Mouse (Mus musculus): ENCODE data around the gene Csdc2. TPM values are rescaled to one million over a fixed set of nuclear protein-coding genes. Genes with fewer than 3 reads are reported as not detected.

Csdc2 gene
- 17.5 and 19.3 TPM in 2 replicates for polyA plus RNA-seq (2015; fragmentation: Nextera tagmentation; extraction: Ambion mirVana)

- ATAC-seq (ENCODE audit: insufficient number of reproducible peaks, low FRiP score, low TSS enrichment, low read depth) = peak; percentile 37; the same call in 1 of the 2 replicates
- H3K9me3 ChIP-seq (replicated peaks) = no peaks in the 10 kb centered on the region
- peak within 1 kb of the TSS; percentile 51 for H3K4me3 ChIP-seq (replicated peaks)
- peak within 1 kb of the TSS; percentile 39 for H3K9ac ChIP-seq
- no peaks in the 10 kb centered on the region for H3K36me3 ChIP-seq
- no peaks in the 10 kb centered on the region for H3K27me3 ChIP-seq
- peaks cover 30% of the 10 kb centered on the region for H3K4me1 ChIP-seq
- H3K4me2 ChIP-seq (replicated peaks) = peak within 1 kb of the TSS; percentile 83
- H3K27ac ChIP-seq (replicated peaks) = peak within 1 kb of the TSS; percentile 74
- 0% methylated on average over 12 of the region's 12 CpGs for WGBS
These were observed at the start of gene Csdc2 for GRCm38 (mm10) chr15:81936679-81937078. TSS of gene Csdc2 (plus strand) at chr15:81936759.

GRCm38 (mm10) chr15:81886795-81887550 lies 49.6 kb upstream of the Csdc2 start:
- Histone ChIP-seq H3K27me3 (no peaks in the 10 kb centered on the region), H3K36me3 (peaks cover 40% of the 10 kb centered on the region), H3K4me1 (no peaks in the 10 kb centered on the region), H3K9ac (no peak overlapping the region), H3K4me2 (replicated peaks) (no peak overlapping the region), H3K9me3 (replicated peaks) (no peaks in the 10 kb centered on the region), H3K4me3 (replicated peaks) (no peak overlapping the region), H3K27ac (replicated peaks) (no peak overlapping the region)
- WGBS = 89% methylated on average over 6 of the region's 6 CpGs
- ATAC-seq (ENCODE audit: insufficient number of reproducible peaks, low FRiP score, low TSS enrichment, low read depth) = no peak

- H3K4me2 ChIP-seq (replicated peaks) = no peak overlapping the region
- no peak overlapping the region for H3K9ac ChIP-seq
- no peak overlapping the region for H3K4me3 ChIP-seq (replicated peaks)
- no peak for ATAC-seq (ENCODE audit: insufficient number of reproducible peaks, low FRiP score, low TSS enrichment, low read depth)
- no peak overlapping the region for H3K27ac ChIP-seq (replicated peaks)
- H3K27me3 ChIP-seq = no peaks in the 10 kb centered on the region
- H3K4me1 ChIP-seq = no peaks in the 10 kb centered on the region
- H3K36me3 ChIP-seq = peaks cover 55% of the 10 kb centered on the region
- 92% methylated on average over 7 of the region's 7 CpGs for WGBS
- H3K9me3 ChIP-seq (replicated peaks) = no peaks in the 10 kb centered on the region
These were observed 47.4 kb upstream of the Csdc2 start for GRCm38 (mm10) chr15:81889175-81889574.

- H3K4me3 ChIP-seq (replicated peaks) = no peak overlapping the region
- ATAC-seq (ENCODE audit: insufficient number of reproducible peaks, low FRiP score, low TSS enrichment, low read depth) = no peak
- no peak overlapping the region for H3K4me2 ChIP-seq (replicated peaks)
- H3K4me1 ChIP-seq = no peaks in the 10 kb centered on the region
- no peaks in the 10 kb centered on the region for H3K9me3 ChIP-seq (replicated peaks)
- 91% methylated on average over 7 of the region's 7 CpGs for WGBS
- peaks cover 68% of the 10 kb centered on the region for H3K36me3 ChIP-seq
- no peak overlapping the region for H3K27ac ChIP-seq (replicated peaks)
- H3K27me3 ChIP-seq = no peaks in the 10 kb centered on the region
- no peak overlapping the region for H3K9ac ChIP-seq
These were observed 45.3 kb upstream of the Csdc2 start for GRCm38 (mm10) chr15:81891140-81891802.

- Histone ChIP-seq H3K27me3 (no peaks in the 10 kb centered on the region), H3K4me3 (replicated peaks) (no peak overlapping the region), H3K27ac (replicated peaks) (no peak overlapping the region), H3K36me3 (peaks cover 70% of the 10 kb centered on the region), H3K9me3 (replicated peaks) (no peaks in the 10 kb centered on the region), H3K4me2 (replicated peaks) (no peak overlapping the region), H3K4me1 (no peaks in the 10 kb centered on the region), H3K9ac (no peak overlapping the region)
- no peak for ATAC-seq (ENCODE audit: insufficient number of reproducible peaks, low FRiP score, low TSS enrichment, low read depth)
- WGBS = 92% methylated on average over 8 of the region's 8 CpGs
These were observed 44.6 kb upstream of the Csdc2 start for GRCm38 (mm10) chr15:81891822-81892580.

- no peak for ATAC-seq (ENCODE audit: insufficient number of reproducible peaks, low FRiP score, low TSS enrichment, low read depth)
- Histone ChIP-seq H3K27ac (replicated peaks) (no peak overlapping the region), H3K4me1 (no peaks in the 10 kb centered on the region), H3K36me3 (peaks cover 78% of the 10 kb centered on the region), H3K9ac (no peak overlapping the region), H3K27me3 (no peaks in the 10 kb centered on the region), H3K9me3 (replicated peaks) (no peaks in the 10 kb centered on the region), H3K4me2 (replicated peaks) (no peak overlapping the region), H3K4me3 (replicated peaks) (no peak overlapping the region)
- 87% methylated on average over 1 of the region's 1 CpGs for WGBS
These were observed 42.6 kb upstream of the Csdc2 start for GRCm38 (mm10) chr15:81894002-81894401.

GRCm38 (mm10) chr15:81896407-81896806 lies 40.2 kb upstream of the Csdc2 start:
- WGBS = 89% methylated on average over 2 of the region's 2 CpGs
- Histone ChIP-seq H3K4me3 (replicated peaks) (no peak overlapping the region), H3K36me3 (peaks cover 74% of the 10 kb centered on the region), H3K4me2 (replicated peaks) (no peak overlapping the region), H3K4me1 (no peaks in the 10 kb centered on the region), H3K27me3 (no peaks in the 10 kb centered on the region), H3K9me3 (replicated peaks) (no peaks in the 10 kb centered on the region), H3K9ac (no peak overlapping the region), H3K27ac (replicated peaks) (no peak overlapping the region)
- ATAC-seq (ENCODE audit: insufficient number of reproducible peaks, low FRiP score, low TSS enrichment, low read depth) = no peak

- no peak overlapping the region for H3K4me2 ChIP-seq (replicated peaks)
- no peak for ATAC-seq (ENCODE audit: insufficient number of reproducible peaks, low FRiP score, low TSS enrichment, low read depth)
- H3K4me1 ChIP-seq = no peaks in the 10 kb centered on the region
- H3K9me3 ChIP-seq (replicated peaks) = no peaks in the 10 kb centered on the region
- no peaks in the 10 kb centered on the region for H3K27me3 ChIP-seq
- H3K4me3 ChIP-seq (replicated peaks) = no peak overlapping the region
- H3K36me3 ChIP-seq = peaks cover 77% of the 10 kb centered on the region
- WGBS = 93% methylated on average over 5 of the region's 5 CpGs
- no peak overlapping the region for H3K27ac ChIP-seq (replicated peaks)
- no peak overlapping the region for H3K9ac ChIP-seq
These were observed 38.8 kb upstream of the Csdc2 start for GRCm38 (mm10) chr15:81897607-81898285.

- no peak overlapping the region for H3K4me3 ChIP-seq (replicated peaks)
- no peak overlapping the region for H3K4me2 ChIP-seq (replicated peaks)
- H3K9me3 ChIP-seq (replicated peaks) = no peaks in the 10 kb centered on the region
- H3K36me3 ChIP-seq = peaks cover 78% of the 10 kb centered on the region
- 91% methylated on average over 2 of the region's 2 CpGs for WGBS
- H3K9ac ChIP-seq = no peak overlapping the region
- ATAC-seq (ENCODE audit: insufficient number of reproducible peaks, low FRiP score, low TSS enrichment, low read depth) = no peak
- H3K27me3 ChIP-seq = no peaks in the 10 kb centered on the region
- no peak overlapping the region for H3K27ac ChIP-seq (replicated peaks)
- H3K4me1 ChIP-seq = no peaks in the 10 kb centered on the region
These were observed 37.8 kb upstream of the Csdc2 start for GRCm38 (mm10) chr15:81898751-81899150.

GRCm38 (mm10) chr15:81904939-81905338 lies 31.6 kb upstream of the Csdc2 start:
- no peak overlapping the region for H3K4me2 ChIP-seq (replicated peaks)
- 39% methylated on average over 2 of the region's 2 CpGs for WGBS
- no peaks in the 10 kb centered on the region for H3K27me3 ChIP-seq
- no peak overlapping the region for H3K9ac ChIP-seq
- no peak for ATAC-seq (ENCODE audit: insufficient number of reproducible peaks, low FRiP score, low TSS enrichment, low read depth)
- H3K27ac ChIP-seq (replicated peaks) = no peak overlapping the region
- peaks cover 95% of the 10 kb centered on the region for H3K36me3 ChIP-seq
- no peak overlapping the region for H3K4me3 ChIP-seq (replicated peaks)
- no peaks in the 10 kb centered on the region for H3K4me1 ChIP-seq
- H3K9me3 ChIP-seq (replicated peaks) = no peaks in the 10 kb centered on the region

GRCm38 (mm10) chr15:81907953-81908352 lies 28.6 kb upstream of the Csdc2 start:
- Histone ChIP-seq H3K4me3 (replicated peaks) (no peak overlapping the region), H3K4me1 (no peaks in the 10 kb centered on the region), H3K27ac (replicated peaks) (no peak overlapping the region), H3K9ac (no peak overlapping the region), H3K36me3 (peaks cover 95% of the 10 kb centered on the region), H3K9me3 (replicated peaks) (no peaks in the 10 kb centered on the region), H3K27me3 (no peaks in the 10 kb centered on the region), H3K4me2 (replicated peaks) (no peak overlapping the region)
- no peak for ATAC-seq (ENCODE audit: insufficient number of reproducible peaks, low FRiP score, low TSS enrichment, low read depth)
- 93% methylated on average over 8 of the region's 8 CpGs for WGBS
